In genomic region chr5:65958597-65958996, GRCm38 (mm10) we compare ENCODE assay signal across 10 mouse cellular contexts. TPM values are rescaled to one million over a fixed set of nuclear protein-coding genes. Genes with fewer than 3 reads are reported as not detected.
DNase-seq lines count a peak whose midpoint lies in the region; ATAC-seq and TF ChIP-seq lines count a peak whose summit lies in the region.
"Had no signal": no experiment of that assay in that cellular context is flagged by ENCODE, and none has a peak within 500 bp of the region (broad histone marks: within the 10 kb centered on the region; RNA-seq: fewer than 3 reads in every experiment).

No protein-coding gene starts in this region.

- no peak for ATAC-seq in intestine, embryonic 16.5 days

- peak; percentile 95 for TF ChIP-seq CTCF in left cerebral cortex, adult 2 months (IDR thresholded peaks at IDR 0.05)
- TF ChIP-seq CTCF in E14TG2a.4 (conservative IDR thresholded peaks at IDR 0.05; ENCODE audit: low read length), result peak; percentile 96

- no peaks in the 10 kb centered on the region for H3K9me3 ChIP-seq in E14TG2a.4 (ENCODE audit: low read length)
- peaks cover 5% of the 10 kb centered on the region; the same call in 1 of the 2 replicates for H3K9me3 ChIP-seq in intestine, embryonic 16.5 days (ENCODE audit: control insufficient read depth, low read length)
- H3K9me3 ChIP-seq: midbrain, embryonic 12.5 days had no signal

- H3K27ac ChIP-seq in left cerebral cortex, adult 2 months, result no peak overlapping the region
- H3K27ac ChIP-seq in intestine, embryonic 16.5 days (ENCODE audit: low read length), result no peak overlapping the region
- H3K27ac ChIP-seq: midbrain, embryonic 12.5 days had no signal

- intact Hi-C loops in left cerebral cortex, adult 2 months (cut with DNase I), result no loop called here

- no peak overlapping the region for H3K4me3 ChIP-seq in left cerebral cortex, adult 2 months
- no peak overlapping the region for H3K4me3 ChIP-seq in E14TG2a.4 (replicated peaks; ENCODE audit: low read length)
- H3K4me3 ChIP-seq in intestine, embryonic 16.5 days (ENCODE audit: low read length), result no peak overlapping the region
- H3K4me3 ChIP-seq: midbrain, embryonic 12.5 days had no signal

- DNase-seq in cerebellum, postnatal 14 days, result peak; percentile 51 to 59
- no peak for DNase-seq in cerebellum, adult 9-11 months
- DNase-seq in left cerebral cortex, adult 2 months (ENCODE audit: extremely low spot score in 1 of 2, low spot score in 2 of 2), result peak in 1 of 2 experiments; percentile 47
- no peak for DNase-seq in left cerebral cortex, adult 9 months (ENCODE audit: low spot score in 2 of 2)
- DNase-seq in embryo, embryonic 11 days, result peak; percentile 60
- peak; percentile 28 for DNase-seq in lung, postnatal 25 days (ENCODE audit: low spot score)

- no peaks in the 10 kb centered on the region for H3K36me3 ChIP-seq in E14TG2a.4 (ENCODE audit: insufficient read depth, low read length)
- no peaks in the 10 kb centered on the region for H3K36me3 ChIP-seq in intestine, embryonic 16.5 days (ENCODE audit: control insufficient read depth, insufficient read depth, low read length)
- H3K36me3 ChIP-seq: midbrain, embryonic 12.5 days had no signal

- WGBS in intestine, embryonic 16.5 days, result 3% methylated on average over 4 of the region's 4 CpGs

- peaks cover 48% of the 10 kb centered on the region for H3K4me1 ChIP-seq in E14TG2a.4 (replicated peaks; ENCODE audit: low read depth, low read length)
- H3K4me1 ChIP-seq in intestine, embryonic 16.5 days (ENCODE audit: control insufficient read depth, insufficient read depth, low read length), result no peaks in the 10 kb centered on the region

- no peaks in the 10 kb centered on the region for H3K27me3 ChIP-seq in E14TG2a.4 (ENCODE audit: insufficient read depth, low read length)
- H3K27me3 ChIP-seq in intestine, embryonic 16.5 days (replicated peaks; ENCODE audit: control insufficient read depth, insufficient read depth, low read length), result no peaks in the 10 kb centered on the region
- H3K27me3 ChIP-seq: midbrain, embryonic 12.5 days had no signal

- H3K9ac ChIP-seq in intestine, embryonic 16.5 days (ENCODE audit: low read depth, low read length), result no peak overlapping the region
- H3K9ac ChIP-seq: midbrain, embryonic 12.5 days had no signal

- no peak overlapping the region for H3K4me2 ChIP-seq in intestine, embryonic 16.5 days (ENCODE audit: low read depth, low read length)
- H3K4me2 ChIP-seq: midbrain, embryonic 12.5 days had no signal

RNA-seq across cellular contexts. Expression of gene Chrna9, which starts 23.9 kb away (rescaled TPM):
- not detected for total RNA-seq in left cerebral cortex, adult 2 months (2021)
- not detected in 2 replicates for polyA plus RNA-seq in intestine, embryonic 16.5 days (2015; fragmentation: Nextera tagmentation; extraction: Ambion mirVana)
- total RNA-seq: hematopoietic stem cell, adult 5-6 weeks had no signal
- polyA plus RNA-seq: midbrain, embryonic 12.5 days had no signal

RNA-seq across cellular contexts. Expression of gene 9130230L23Rik, which starts 45.5 kb away (rescaled TPM):
- total RNA-seq in left cerebral cortex, adult 2 months (2021), result not detected
- polyA plus RNA-seq in intestine, embryonic 16.5 days (2015; fragmentation: Nextera tagmentation; extraction: Ambion mirVana), result 2.0 and 2.5 TPM in 2 replicates
- total RNA-seq: hematopoietic stem cell, adult 5-6 weeks had no signal
- polyA plus RNA-seq: midbrain, embryonic 12.5 days had no signal

Comparison
In these comparisons a context has a peak if more than half of its experiments do, and no peak if none do; other contexts are left out.
1. DNase-seq: peak in cerebellum, postnatal 14 days (2 of 2), embryo, embryonic 11 days (single experiment) and lung, postnatal 25 days (single experiment); none in cerebellum, adult 9-11 months (single experiment) and left cerebral cortex, adult 9 months (0 of 2).